Mouse (Mus musculus) kidney, embryonic 15.5 days (tissue): ENCODE results near the gene Sars2. TPM values are rescaled to one million over a fixed set of nuclear protein-coding genes. Genes with fewer than 3 reads are reported as not detected.
A peak's percentile ranks its signal among the peaks of the same experiment; 100 is the strongest.

Experiments
- ATAC-seq: fragments of 200-750 bp; cut with Nextera tagmentation; replicated peaks from 2 replicates; pipeline ENCODE4 v1.8.0; 2017; ENCODE audit warnings: moderate TSS enrichment; ENCODE audit not compliant: low FRiP score
- H3K27ac ChIP-seq: fragments of 300-500 bp; sonication (generic); 2 replicates; pipeline ENCODE4 v1.5.1; 2015; ENCODE audit warnings: mild to moderate bottlenecking, inconsistent platforms
- H3K27me3 ChIP-seq: fragments of 300-500 bp; sonication (generic); 2 replicates; pipeline ENCODE4 v1.6.1; 2015; ENCODE audit warnings: inconsistent platforms
- H3K36me3 ChIP-seq: fragments of 300-500 bp; sonication (generic); 2 replicates; pipeline ENCODE4 v1.6.1; 2015; ENCODE audit warnings: inconsistent platforms
- H3K4me1 ChIP-seq: fragments of 300-500 bp; sonication (generic); 2 replicates; pipeline ENCODE4 v1.6.1; 2015; ENCODE audit warnings: inconsistent platforms
- H3K4me2 ChIP-seq: fragments of 300-500 bp; sonication (generic); 2 replicates; pipeline ENCODE4 v1.6.1; 2015; ENCODE audit warnings: moderate library complexity, mild to moderate bottlenecking, inconsistent platforms
- H3K4me3 ChIP-seq: fragments of 300-500 bp; sonication (generic); replicated peaks from 2 replicates; pipeline ENCODE4 v1.5.1; 2015; ENCODE audit warnings: mild to moderate bottlenecking, inconsistent platforms
- H3K9ac ChIP-seq: fragments of 300-500 bp; sonication (generic); 2 replicates; pipeline ENCODE4 v1.6.1; 2015; ENCODE audit warnings: mild to moderate bottlenecking, inconsistent platforms
- H3K9me3 ChIP-seq: fragments of 300-500 bp; sonication (generic); replicated peaks from 2 replicates; pipeline ENCODE4 v1.6.1; 2016; ENCODE audit warnings: inconsistent platforms
- WGBS: fragments of 180-500 bp; shearing (Covaris S2); methylation state at CpG from one replicate; pipeline ENCODE4 v1.1.7; 2015; ENCODE audit warnings: mixed read lengths; 5-methylcytosine and 5-hydroxymethylcytosine counted together
- polyA plus RNA-seq: library from polyadenylated mRNA; unstranded; fragments of >200 nt; fragmentation: Nextera tagmentation; extraction: Ambion mirVana; gene quantifications from 2 replicates; pipeline ENCODE4 v1.2.1, GENCODE M21; 2015

The Sars2 gene
- polyA plus RNA-seq, 1 experiment from 2014 or later = 30.8 TPM

DNA sequence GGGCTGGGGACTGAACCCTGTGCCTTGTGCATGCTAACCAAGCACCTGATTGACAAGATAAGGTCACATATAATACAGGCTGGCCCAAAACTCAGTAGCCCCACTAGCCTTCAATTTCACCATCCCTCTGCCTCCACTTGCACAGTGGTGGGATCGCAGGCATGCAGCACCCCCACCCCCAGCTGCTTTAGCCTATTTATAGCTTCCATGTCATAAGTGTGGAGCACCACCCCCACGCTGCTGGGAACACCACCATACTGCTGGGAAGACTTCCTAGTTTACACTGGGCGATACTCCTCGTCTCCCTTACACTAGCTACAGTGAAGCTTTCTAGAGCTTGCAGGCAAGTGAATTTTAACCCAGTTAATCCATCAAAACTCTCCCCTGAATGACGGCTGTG is 27.1 kb upstream of the Sars2 start:
- Histone ChIP-seq H3K9me3 (no peaks in the 10 kb centered on the region), H3K27me3 (no peaks in the 10 kb centered on the region), H3K36me3 (no peaks in the 10 kb centered on the region), H3K27ac (no peak overlapping the region), H3K4me3 (no peak overlapping the region), H3K4me2 (no peak overlapping the region), H3K4me1 (peaks cover 27% of the 10 kb centered on the region), H3K9ac (no peak overlapping the region)
- ATAC-seq = no peak
- 76% methylated on average over 5 of the region's 5 CpGs for WGBS

DNA sequence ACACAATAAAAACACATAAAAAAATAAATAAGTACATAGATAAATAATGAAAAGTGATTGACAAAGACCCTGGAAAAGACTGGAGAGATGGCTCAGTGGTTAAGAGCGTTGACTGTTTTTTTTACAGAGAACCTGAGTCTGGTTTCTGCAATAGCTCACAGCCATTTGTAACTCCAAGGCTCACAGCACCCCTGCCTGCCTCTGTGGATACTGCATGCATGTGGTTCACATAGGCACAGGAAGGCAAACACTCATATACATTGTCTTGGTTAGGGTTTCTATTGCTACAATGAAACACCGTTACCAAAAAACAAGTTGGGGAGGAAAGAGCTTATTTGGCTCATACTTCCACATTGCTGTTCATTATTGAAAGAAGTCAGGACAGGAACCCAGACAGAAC is 26.2 kb upstream of the Sars2 start:
- no peaks in the 10 kb centered on the region for H3K27me3 ChIP-seq
- 96% methylated on average over 2 of the region's 2 CpGs for whole genome bisulfite sequencing
- no peak overlapping the region for H3K9ac ChIP-seq
- no peaks in the 10 kb centered on the region for H3K36me3 ChIP-seq
- no peak overlapping the region for H3K27ac ChIP-seq
- no peak overlapping the region for H3K4me3 ChIP-seq
- peaks cover 27% of the 10 kb centered on the region for H3K4me1 ChIP-seq
- ATAC-seq = no peak
- no peaks in the 10 kb centered on the region for H3K9me3 ChIP-seq
- no peak overlapping the region for H3K4me2 ChIP-seq

DNA sequence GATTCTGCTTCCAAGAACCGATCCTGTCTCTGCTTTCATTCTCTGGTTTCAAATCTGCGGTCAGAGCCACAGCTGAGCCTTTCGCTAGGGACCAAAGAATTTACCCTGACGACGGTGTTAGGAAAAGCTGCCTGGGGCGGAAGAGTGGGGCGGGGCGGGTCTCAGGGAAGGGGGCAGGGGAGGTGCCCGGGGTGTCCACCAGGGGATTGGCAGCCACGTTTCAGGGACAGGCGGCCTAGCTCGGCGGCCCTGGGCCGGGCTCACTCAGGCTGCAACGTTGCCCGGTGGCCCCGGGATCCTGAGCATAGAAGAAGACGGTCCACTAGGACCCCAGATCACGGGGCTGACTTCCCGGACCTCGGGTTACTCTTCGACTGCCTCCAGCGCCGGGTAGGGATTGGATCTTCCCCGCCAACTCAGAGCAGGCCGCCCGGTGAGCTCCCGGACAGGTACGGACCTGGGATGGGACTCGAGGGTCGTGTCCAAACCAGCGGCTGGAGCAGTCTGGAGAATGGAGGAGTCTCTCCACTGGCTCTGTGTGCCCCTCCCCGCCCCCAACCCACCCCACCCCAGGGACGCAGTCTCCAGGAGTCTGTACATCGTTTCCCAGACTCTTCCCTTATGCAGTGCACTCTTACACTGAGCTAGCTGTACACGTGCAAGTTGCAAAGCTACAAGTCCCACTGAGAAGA is 25.1 kb upstream of the Sars2 start, which contains the start of gene Fbxo17:
Fbxo17 (plus strand) TSS at position 215 of the 692 bp plus-strand sequence.
- Histone ChIP-seq H3K4me3 (peak within 1 kb of the TSS; percentile 56), H3K9ac (peak within 1 kb of the TSS; percentile 45), H3K27ac (0 out of 2 replicates have a peak within 1 kb of the TSS, but pooled peaks have one; percentile 45), H3K4me1 (peaks cover 27% of the 10 kb centered on the region), H3K27me3 (no peaks in the 10 kb centered on the region), H3K9me3 (no peaks in the 10 kb centered on the region), H3K36me3 (no peaks in the 10 kb centered on the region), H3K4me2 (peak within 1 kb of the TSS; percentile 77)
- WGBS = 3% methylated on average over 36 of the region's 36 CpGs
- ATAC-seq = peak; percentile 85

DNA sequence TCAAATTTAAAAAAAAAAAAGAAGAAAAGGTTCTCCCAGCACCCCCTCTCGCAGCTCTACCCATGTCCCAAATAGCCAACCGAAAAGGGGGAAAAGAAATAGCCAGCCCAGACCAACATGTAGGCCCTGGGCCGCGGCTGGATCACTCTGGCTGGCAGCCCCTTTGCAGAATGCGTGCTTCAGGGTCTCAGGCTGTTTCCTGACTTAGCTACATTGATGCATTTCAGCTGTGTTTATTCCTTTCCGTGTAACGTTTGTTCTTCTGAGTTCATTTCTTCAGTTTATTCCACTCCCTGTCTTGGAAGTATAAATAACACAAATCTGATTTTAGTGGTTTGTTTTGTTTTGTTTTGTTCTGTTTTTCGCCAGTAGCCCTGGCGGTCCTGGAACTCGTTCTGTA is 24.1 kb upstream of the Sars2 start:
- H3K9me3 ChIP-seq = no peaks in the 10 kb centered on the region
- H3K36me3 ChIP-seq = no peaks in the 10 kb centered on the region
- WGBS = 69% methylated on average over 10 of the region's 10 CpGs
- H3K9ac ChIP-seq = no peak overlapping the region
- no peak for ATAC-seq
- peaks cover 24% of the 10 kb centered on the region for H3K4me1 ChIP-seq
- no peak overlapping the region for H3K27ac ChIP-seq
- 0 out of 2 replicates have a peak overlapping the region, but pooled peaks have one; percentile 56 for H3K4me3 ChIP-seq
- no peaks in the 10 kb centered on the region for H3K27me3 ChIP-seq
- H3K4me2 ChIP-seq = peak overlapping the region; percentile 77

DNA sequence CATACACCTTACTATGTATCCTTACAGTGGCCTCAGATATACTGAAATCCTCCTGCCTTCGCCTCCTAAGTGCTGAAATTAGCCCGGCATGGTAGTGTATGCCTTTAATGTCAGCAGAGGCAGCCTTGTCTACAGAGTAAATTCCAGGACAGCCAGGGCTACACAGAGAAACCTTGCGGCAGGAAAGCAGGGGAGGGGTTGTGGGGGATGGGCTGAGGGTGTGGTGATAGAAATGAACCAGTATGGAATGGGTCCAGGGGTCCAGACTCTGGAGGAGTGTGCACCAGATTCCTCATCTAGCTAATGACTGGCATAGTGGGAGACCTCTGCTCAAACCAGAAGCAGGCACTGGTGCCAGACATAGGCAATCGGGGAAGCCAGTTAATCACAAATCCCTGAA is 22.6 kb upstream of the Sars2 start:
- Histone ChIP-seq H3K27me3 (no peaks in the 10 kb centered on the region), H3K4me1 (peaks cover 20% of the 10 kb centered on the region), H3K4me3 (no peak overlapping the region), H3K9me3 (no peaks in the 10 kb centered on the region), H3K4me2 (no peak overlapping the region), H3K9ac (no peak overlapping the region), H3K36me3 (no peaks in the 10 kb centered on the region; the same call in 1 of the 2 replicates), H3K27ac (no peak overlapping the region)
- 52% methylated on average over 4 of the region's 4 CpGs for WGBS
- ATAC-seq = no peak

DNA sequence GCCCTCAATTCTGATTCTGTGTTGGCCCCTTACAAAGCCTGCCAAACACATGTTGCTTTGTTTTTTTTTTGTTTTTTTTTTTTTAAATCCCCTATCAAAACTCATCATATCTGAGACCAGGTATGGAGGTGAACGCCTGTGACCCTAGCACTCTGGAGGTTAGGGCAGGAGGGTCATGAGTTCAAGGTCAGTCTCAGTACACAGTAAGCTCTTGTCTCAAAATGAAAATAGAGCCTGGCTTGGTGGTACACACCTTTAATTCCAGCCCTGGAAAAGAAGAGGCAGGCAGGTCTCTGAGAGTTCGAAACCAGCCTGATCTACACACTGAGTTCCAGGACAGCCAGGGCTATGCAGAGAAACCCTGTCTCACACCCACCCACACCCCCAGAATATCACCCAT is 22.1 kb upstream of the Sars2 start:
- Histone ChIP-seq H3K36me3 (peaks cover 3% of the 10 kb centered on the region; the same call in 1 of the 2 replicates), H3K4me3 (no peak overlapping the region), H3K9me3 (no peaks in the 10 kb centered on the region), H3K27ac (no peak overlapping the region), H3K9ac (no peak overlapping the region), H3K4me2 (no peak overlapping the region), H3K27me3 (no peaks in the 10 kb centered on the region), H3K4me1 (peaks cover 20% of the 10 kb centered on the region)
- no peak for ATAC-seq
- WGBS = 81% methylated on average over 2 of the region's 2 CpGs

DNA sequence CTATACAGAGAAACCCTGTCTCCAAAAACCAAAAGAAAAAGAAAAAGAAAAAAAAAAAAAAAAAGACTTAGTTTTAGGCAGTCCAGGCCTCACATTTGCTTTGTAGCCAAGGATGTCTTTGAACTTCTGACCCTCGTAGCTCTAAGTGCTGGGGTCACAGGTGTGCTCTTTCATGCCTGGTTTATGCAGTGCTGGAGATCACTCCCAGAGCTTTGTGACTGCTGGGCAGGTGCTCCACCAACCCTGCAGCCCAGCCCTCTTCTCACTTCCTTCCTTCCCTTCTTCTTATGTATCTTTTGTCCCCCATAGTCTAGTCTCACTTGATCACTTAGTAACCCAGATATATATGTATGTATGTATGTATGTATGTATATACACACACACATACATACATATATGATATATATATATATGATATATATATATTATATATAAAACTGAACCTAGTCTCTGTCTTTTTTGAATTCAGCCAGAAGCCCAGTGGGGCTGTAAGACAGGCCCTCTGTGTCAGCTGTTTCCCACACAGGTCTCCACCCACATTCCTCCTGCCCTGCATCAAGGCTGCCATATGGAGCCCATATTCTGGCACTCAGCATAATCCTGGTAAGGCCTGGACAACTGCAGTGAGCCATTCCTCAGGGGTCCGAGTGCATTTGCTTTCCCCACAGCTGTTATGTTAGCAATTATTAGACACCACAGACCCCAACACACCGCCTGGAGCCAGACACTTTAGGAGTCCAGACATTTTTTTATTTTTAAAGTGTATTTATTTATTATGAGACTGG is 20.8 kb upstream of the Sars2 start:
- Histone ChIP-seq H3K27ac (no peak overlapping the region), H3K4me3 (no peak overlapping the region), H3K27me3 (no peaks in the 10 kb centered on the region), H3K9me3 (no peaks in the 10 kb centered on the region), H3K9ac (no peak overlapping the region), H3K4me2 (no peak overlapping the region), H3K36me3 (peaks cover 8% of the 10 kb centered on the region; the same call in 1 of the 2 replicates), H3K4me1 (peaks cover 20% of the 10 kb centered on the region)
- 78% methylated on average over 3 of the region's 3 CpGs for WGBS
- no peak for ATAC-seq

DNA sequence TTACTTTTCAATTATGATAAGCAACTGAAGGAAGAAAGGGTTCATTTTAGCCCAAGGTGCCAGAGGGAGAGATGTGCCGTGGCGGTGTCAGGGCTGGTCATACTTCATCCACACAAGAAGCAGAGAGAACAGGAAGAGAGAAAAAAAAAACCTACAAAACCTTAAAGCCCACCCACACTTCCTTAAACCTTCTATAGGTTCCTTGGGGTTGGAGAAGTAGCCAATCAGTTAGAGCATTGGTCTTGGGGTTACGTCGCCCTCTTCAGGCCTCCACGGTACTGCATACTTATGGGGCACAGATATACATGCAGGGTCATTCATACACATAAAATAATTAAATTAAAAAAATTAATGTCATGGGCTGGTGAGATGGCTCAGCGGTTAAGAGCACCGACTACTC is 19.7 kb upstream of the Sars2 start:
- 91% methylated on average over 7 of the region's 7 CpGs for WGBS
- no peaks in the 10 kb centered on the region for H3K27me3 ChIP-seq
- no peak overlapping the region for H3K4me3 ChIP-seq
- H3K4me2 ChIP-seq = no peak overlapping the region
- H3K27ac ChIP-seq = no peak overlapping the region
- no peaks in the 10 kb centered on the region for H3K9me3 ChIP-seq
- no peak overlapping the region for H3K9ac ChIP-seq
- no peak for ATAC-seq
- peaks cover 8% of the 10 kb centered on the region; the same call in 1 of the 2 replicates for H3K36me3 ChIP-seq
- peaks cover 18% of the 10 kb centered on the region for H3K4me1 ChIP-seq

DNA sequence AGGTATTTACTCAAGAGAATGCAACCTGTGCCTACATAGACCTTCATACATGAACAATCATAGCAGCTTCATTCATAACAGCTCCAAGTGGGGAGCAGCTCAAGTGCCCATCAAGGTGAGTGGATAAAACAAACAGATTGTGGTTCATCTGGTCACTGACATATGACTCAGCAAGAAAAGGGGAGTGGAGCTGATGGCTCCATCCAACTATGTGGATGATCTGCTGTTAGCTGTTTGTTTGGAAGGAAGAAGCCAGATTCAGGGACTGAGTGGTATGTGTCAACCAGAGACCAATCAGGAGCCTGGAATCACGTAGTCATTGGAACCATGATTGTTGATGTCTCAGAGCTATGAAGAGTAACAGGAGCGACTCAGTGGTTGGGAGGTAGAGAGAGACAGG is 17.2 kb upstream of the Sars2 start:
- H3K9ac ChIP-seq = no peak overlapping the region
- H3K27ac ChIP-seq = no peak overlapping the region
- no peak for ATAC-seq
- H3K4me3 ChIP-seq = no peak overlapping the region
- 90% methylated on average over 2 of the region's 2 CpGs for WGBS
- peaks cover 3% of the 10 kb centered on the region for H3K4me1 ChIP-seq
- no peaks in the 10 kb centered on the region for H3K27me3 ChIP-seq
- peaks cover 8% of the 10 kb centered on the region; the same call in 1 of the 2 replicates for H3K36me3 ChIP-seq
- H3K9me3 ChIP-seq = no peaks in the 10 kb centered on the region
- no peak overlapping the region for H3K4me2 ChIP-seq

DNA sequence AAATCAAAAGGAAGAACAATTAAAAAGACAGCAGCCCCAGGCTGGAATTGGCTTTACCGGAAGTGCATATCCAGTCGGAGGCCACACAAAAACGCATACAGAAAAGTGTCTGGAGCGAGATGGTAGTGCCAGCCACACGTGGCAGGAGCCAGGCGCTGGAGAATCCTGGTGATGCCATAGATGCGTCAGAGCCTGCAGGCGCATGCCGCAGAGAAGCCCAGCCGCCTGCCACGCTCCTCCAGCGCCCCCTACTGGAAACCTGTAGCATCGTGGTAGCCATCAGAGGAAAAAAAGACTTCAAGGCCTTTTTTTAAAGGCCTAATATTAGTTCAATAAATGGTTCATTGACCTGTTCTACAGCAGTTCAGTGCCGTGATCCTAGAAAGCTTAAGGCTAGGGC is 15.2 kb upstream of the Sars2 start:
- no peak; the same call in 1 of the 2 replicates for ATAC-seq
- Histone ChIP-seq H3K27me3 (no peaks in the 10 kb centered on the region), H3K4me1 (peaks cover 2% of the 10 kb centered on the region; the same call in 1 of the 2 replicates), H3K9ac (no peak overlapping the region), H3K4me3 (no peak overlapping the region; the same call in 1 of the 2 replicates), H3K9me3 (no peaks in the 10 kb centered on the region; the same call in 1 of the 2 replicates), H3K4me2 (peak overlapping the region; percentile 28; the same call in 1 of the 2 replicates), H3K36me3 (peaks cover 14% of the 10 kb centered on the region; the same call in 1 of the 2 replicates), H3K27ac (no peak overlapping the region)
- WGBS = 9% methylated on average over 14 of the region's 14 CpGs

DNA sequence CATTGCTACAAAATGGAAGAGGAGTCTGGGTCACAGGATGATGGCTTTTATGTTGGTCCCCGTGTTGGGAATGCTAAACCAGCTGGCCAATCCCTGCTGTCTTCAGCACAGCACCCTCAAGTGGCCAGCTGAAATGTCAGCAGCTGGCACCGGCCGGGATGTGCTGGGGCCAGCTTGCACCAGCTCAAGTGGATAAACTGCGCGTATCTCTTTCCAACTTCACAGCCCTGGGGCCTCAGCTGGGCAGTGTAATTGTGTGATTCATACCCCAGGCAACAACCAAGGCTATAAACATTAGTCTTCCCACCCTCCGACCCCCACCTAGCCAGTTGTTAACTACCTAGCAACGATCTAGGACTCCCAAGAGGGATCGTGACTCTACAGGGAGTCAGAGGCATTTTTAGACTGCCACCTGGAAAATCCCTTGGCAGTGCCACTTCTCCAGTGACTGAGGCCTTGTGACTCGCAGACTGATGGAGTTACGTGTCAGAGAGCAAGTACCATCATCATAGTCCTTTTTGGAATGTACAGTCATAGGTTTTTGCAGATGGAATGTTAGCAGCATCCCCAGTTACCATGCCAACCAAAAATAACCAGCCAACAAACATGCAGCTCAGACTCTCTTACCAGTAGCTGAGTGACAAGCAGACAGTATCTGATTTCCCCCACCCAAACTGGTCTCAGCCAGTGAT is 14.0 kb upstream of the Sars2 start:
- Histone ChIP-seq H3K9me3 (no peaks in the 10 kb centered on the region; the same call in 1 of the 2 replicates), H3K4me3 (no peak overlapping the region), H3K4me1 (peaks cover 9% of the 10 kb centered on the region), H3K27ac (no peak overlapping the region), H3K27me3 (0 out of 2 replicates have a peak, but pooled peaks cover 5% of the 10 kb centered on the region), H3K9ac (no peak overlapping the region), H3K36me3 (peaks cover 15% of the 10 kb centered on the region; the same call in 1 of the 2 replicates), H3K4me2 (no peak overlapping the region)
- 41% methylated on average over 10 of the region's 10 CpGs for WGBS
- ATAC-seq = no peak
